Mouse (Mus musculus) myocyte (in vitro differentiated cells): ENCODE results near the gene Lhx5. TPM values are rescaled to one million over a fixed set of nuclear protein-coding genes. Genes with fewer than 3 reads are reported as not detected.

Source experiments
- H3K27me3 ChIP-seq: one replicate; pipeline ENCODE4 v1.6.1; 2011; ENCODE audit not compliant: control insufficient read depth, insufficient read depth, insufficient read length
- H3K36me3 ChIP-seq: one replicate; pipeline ENCODE4 v1.6.1; 2011; ENCODE audit not compliant: control insufficient read depth, insufficient read depth
- H3K4me2 ChIP-seq: one replicate; pipeline ENCODE4 v1.6.1; 2011; ENCODE audit warnings: low read depth, control low read depth
- H3K4me3 ChIP-seq: one replicate; pipeline ENCODE4 v1.5.1; 2011; ENCODE audit warnings: mild to moderate bottlenecking, control low read depth, moderate library complexity
- H3K79me2 ChIP-seq: one replicate; pipeline ENCODE4 v1.6.1; 2011; ENCODE audit not compliant: control insufficient read depth, insufficient read depth
- H3ac ChIP-seq: one replicate; pipeline ENCODE4 v1.6.1; 2011; ENCODE audit not compliant: control insufficient read depth, insufficient read length
- CEBPB ChIP-seq: IDR thresholded peaks from 2 replicates; pipeline ENCODE4 v1.6.1; 2011; ENCODE audit warnings: mild to moderate bottlenecking, moderate library complexity; ENCODE audit not compliant: poor library complexity, insufficient read depth, severe bottlenecking
- E2F4 ChIP-seq: IDR thresholded peaks from one replicate; pipeline ENCODE4 v1.6.1; 2011; ENCODE audit warnings: mild to moderate bottlenecking, control low read depth, moderate library complexity; ENCODE audit not compliant: insufficient read depth
- MAX ChIP-seq: IDR thresholded peaks from one replicate; pipeline ENCODE4 v1.6.1; 2011; ENCODE audit warnings: low read depth, mild to moderate bottlenecking, control low read depth
- MYOD1 ChIP-seq, 3 experiments: IDR thresholded peaks; one replicate each; pipeline ENCODE4 v1.6.1; 2011; ENCODE audit warnings: control low read depth in 2 of 3, low read depth in 2 of 3, mild to moderate bottlenecking in 2 of 3, moderate library complexity in 1 of 3; ENCODE audit not compliant: insufficient read length in 2 of 3, control insufficient read depth in 1 of 3
- MYOG ChIP-seq, 3 experiments: IDR thresholded peaks; one replicate each; pipeline ENCODE4 v1.6.1; 2011; ENCODE audit warnings: control low read depth in 2 of 3, low read depth in 2 of 3, mild to moderate bottlenecking in 2 of 3; ENCODE audit not compliant: insufficient read length in 2 of 3, control insufficient read depth in 1 of 3, insufficient read depth in 1 of 3
- POLR2A ChIP-seq: IDR thresholded peaks from one replicate; pipeline ENCODE4 v1.6.1; 2011; ENCODE audit warnings: low read depth, mild to moderate bottlenecking, control low read depth, moderate library complexity; ENCODE audit not compliant: insufficient read length
- POLR2AphosphoS2 ChIP-seq: IDR thresholded peaks from one replicate; pipeline ENCODE4 v1.6.1; 2011; ENCODE audit warnings: low read depth, control low read depth; ENCODE audit not compliant: insufficient read length
- REST ChIP-seq: IDR thresholded peaks from one replicate; pipeline ENCODE4 v1.6.1; 2011; ENCODE audit warnings: mild to moderate bottlenecking, control low read depth, moderate library complexity; ENCODE audit not compliant: insufficient read depth, insufficient read length
- SRF ChIP-seq: IDR thresholded peaks from one replicate; pipeline ENCODE4 v1.6.1; 2011; ENCODE audit warnings: low read depth; ENCODE audit not compliant: control insufficient read depth, insufficient read length
- TCF12 ChIP-seq: IDR thresholded peaks from one replicate; pipeline ENCODE4 v1.6.1; 2011; ENCODE audit warnings: mild to moderate bottlenecking, control low read depth; ENCODE audit not compliant: poor library complexity, insufficient read depth, severe bottlenecking
- TCF3 ChIP-seq: IDR thresholded peaks from one replicate; pipeline ENCODE4 v1.6.1; 2011; ENCODE audit warnings: low read depth, control low read depth; ENCODE audit not compliant: insufficient read length
- USF1 ChIP-seq: IDR thresholded peaks from one replicate; pipeline ENCODE4 v1.6.1; 2011; ENCODE audit warnings: low read depth, mild to moderate bottlenecking, control low read depth, moderate library complexity
- polyA plus RNA-seq: library from polyadenylated mRNA; unstranded; fragments of >200 nt; fragmentation: generic; extraction: Trizol; gene quantifications from one replicate; pipeline ENCODE4 v1.2.1, GENCODE M21; 2012; ENCODE audit warnings: missing spikeins

Lhx5 gene
- polyA plus RNA-seq, result not detected

- H3K4me3 ChIP-seq, result no peak within 1 kb of the TSS
- no peak within 1 kb of the TSS for H3K4me2 ChIP-seq
- TF ChIP-seq MAX (no peak), POLR2A (no peak), TCF3 (no peak), CEBPB (no peak), REST (no peak), MYOG (IDR thresholded peaks at IDR 0.05; ENCODE audit: control insufficient read depth in 1 of 3, insufficient read depth in 1 of 3, insufficient read length in 2 of 3, low read depth in 2 of 3) (no peak), MYOD1 (IDR thresholded peaks at IDR 0.05; ENCODE audit: control insufficient read depth in 1 of 3, insufficient read length in 2 of 3, low read depth in 2 of 3) (no peak), E2F4 (no peak), POLR2AphosphoS2 (no peak), SRF (no peak)
Observed at GRCm38 (mm10) chr5:120431649-120432485, at the start of gene Lhx5. Lhx5 (plus strand) TSS chr5:120431699.

GRCm38 (mm10) chr5:120386361-120386760 lies 45.1 kb upstream of the Lhx5 start:
- Histone ChIP-seq H3K4me2 (no peak overlapping the region), H3K36me3 (no peaks in the 10 kb centered on the region), H3ac (no peak overlapping the region), H3K79me2 (no peaks in the 10 kb centered on the region), H3K4me3 (no peak overlapping the region), H3K27me3 (peaks cover 17% of the 10 kb centered on the region)
- TF ChIP-seq TCF12, result no peak
- TF ChIP-seq CEBPB, result no peak

More at GRCm38 (mm10) chr5:120431649-120432485, at the start of gene Lhx5:
- Histone ChIP-seq H3ac (no peak within 1 kb of the TSS), H3K27me3 (peaks cover 91% of the 10 kb centered on the region), H3K79me2 (no peaks in the 10 kb centered on the region), H3K36me3 (no peaks in the 10 kb centered on the region)

GRCm38 (mm10) chr5:120388765-120389164 lies 42.7 kb upstream of the Lhx5 start:
- Histone ChIP-seq H3K4me2 (no peak overlapping the region), H3K79me2 (no peaks in the 10 kb centered on the region), H3K4me3 (no peak overlapping the region), H3K27me3 (peaks cover 24% of the 10 kb centered on the region), H3K36me3 (no peaks in the 10 kb centered on the region), H3ac (no peak overlapping the region)
- TF ChIP-seq MYOD1 (IDR thresholded peaks at IDR 0.05; ENCODE audit: control insufficient read depth in 1 of 3, insufficient read length in 2 of 3, low read depth in 2 of 3) (no peak), POLR2A (no peak), POLR2AphosphoS2 (no peak), MAX (no peak), TCF3 (no peak)

GRCm38 (mm10) chr5:120389973-120390372 lies 41.5 kb upstream of the Lhx5 start:
- Histone ChIP-seq H3ac (no peak overlapping the region), H3K4me2 (no peak overlapping the region), H3K36me3 (no peaks in the 10 kb centered on the region), H3K79me2 (no peaks in the 10 kb centered on the region), H3K4me3 (no peak overlapping the region), H3K27me3 (peaks cover 36% of the 10 kb centered on the region)
- no peak for TF ChIP-seq TCF12
- TF ChIP-seq E2F4, result no peak
- no peak for TF ChIP-seq USF1
- no peak for TF ChIP-seq TCF3
- no peak for TF ChIP-seq REST
- TF ChIP-seq MYOD1 (IDR thresholded peaks at IDR 0.05; ENCODE audit: control insufficient read depth in 1 of 3, insufficient read length in 2 of 3, low read depth in 2 of 3), result no peak
- no peak for TF ChIP-seq POLR2A
- no peak for TF ChIP-seq MYOG (IDR thresholded peaks at IDR 0.05; ENCODE audit: control insufficient read depth in 1 of 3, insufficient read depth in 1 of 3, insufficient read length in 2 of 3, low read depth in 2 of 3)
- TF ChIP-seq MAX, result no peak
- TF ChIP-seq POLR2AphosphoS2, result no peak
- no peak for TF ChIP-seq SRF
- TF ChIP-seq CEBPB, result no peak
